Mouse (Mus musculus) spleen, adult 18-20 months (tissue): ENCODE data around the gene 2010111I01Rik.

Experiments
- DNase-seq, 2 experiments: peaks; one replicate each; pipeline ENCODE4 v3.0.0; 2022; ENCODE audit warnings: mixed read lengths in 2 of 2

The 2010111I01Rik gene

DNA sequence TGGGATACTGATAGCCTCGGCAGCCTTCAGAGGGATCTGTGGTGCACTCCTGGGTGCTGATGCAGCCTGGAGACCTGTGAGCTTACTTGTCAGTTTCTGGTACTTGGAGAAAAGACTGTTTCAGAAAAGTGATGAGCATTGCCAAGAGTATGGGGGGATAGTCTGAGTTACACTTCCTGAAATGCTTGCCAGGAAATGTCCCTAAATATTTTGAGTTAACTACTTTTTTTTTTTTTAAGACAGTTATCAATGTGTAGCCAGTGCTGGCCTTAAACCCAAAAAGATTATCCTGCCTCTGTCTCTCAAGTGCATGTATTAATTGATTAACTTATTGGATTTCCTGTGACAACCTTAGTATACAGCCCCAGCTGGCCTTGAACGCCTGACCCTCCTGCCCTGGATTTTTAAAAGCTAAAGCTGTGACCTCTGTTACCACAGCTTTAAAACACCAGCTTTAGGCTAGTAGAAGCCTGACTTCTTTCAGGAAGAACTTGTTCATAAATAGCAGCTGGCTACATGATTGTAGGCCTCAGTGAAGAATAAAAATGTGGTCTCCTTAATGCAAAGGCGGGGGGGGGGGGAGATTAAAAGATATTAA lies 150.6 kb downstream of the 2010111I01Rik start:
- no peak for DNase-seq

DNA sequence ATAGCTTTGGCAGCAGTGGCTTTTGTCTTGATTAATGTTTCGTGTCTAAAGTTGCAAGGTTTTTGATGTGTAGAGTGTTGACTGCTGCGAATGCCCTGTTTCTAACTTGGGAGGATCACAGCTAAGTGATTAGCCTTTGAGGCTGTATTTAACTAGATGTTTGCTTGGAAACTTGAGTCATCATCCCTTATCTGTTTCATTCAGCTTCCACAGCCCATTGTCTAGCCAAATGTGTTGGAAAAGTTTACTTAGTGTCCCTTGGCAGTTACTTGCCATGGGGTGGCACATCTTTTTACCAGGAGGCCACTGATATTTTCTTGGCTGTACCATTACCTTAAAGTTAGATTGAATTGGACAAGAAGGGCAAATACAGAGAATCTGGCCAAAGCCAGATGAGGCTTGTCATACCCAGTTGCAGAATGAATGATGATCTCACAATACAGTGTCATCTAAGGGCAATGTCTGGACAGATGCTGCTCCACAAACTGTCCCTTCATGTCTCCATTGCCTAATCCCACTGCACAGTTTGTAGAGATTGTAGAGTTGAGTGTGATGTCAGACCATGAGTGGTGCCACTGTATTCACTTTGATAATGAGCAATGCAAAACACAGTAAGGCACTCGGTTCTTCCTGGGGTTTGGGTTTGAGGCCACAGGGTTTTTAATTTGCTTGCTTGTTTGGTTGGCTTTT lies 152.9 kb downstream of the 2010111I01Rik start:
- no peak for DNase-seq

DNA sequence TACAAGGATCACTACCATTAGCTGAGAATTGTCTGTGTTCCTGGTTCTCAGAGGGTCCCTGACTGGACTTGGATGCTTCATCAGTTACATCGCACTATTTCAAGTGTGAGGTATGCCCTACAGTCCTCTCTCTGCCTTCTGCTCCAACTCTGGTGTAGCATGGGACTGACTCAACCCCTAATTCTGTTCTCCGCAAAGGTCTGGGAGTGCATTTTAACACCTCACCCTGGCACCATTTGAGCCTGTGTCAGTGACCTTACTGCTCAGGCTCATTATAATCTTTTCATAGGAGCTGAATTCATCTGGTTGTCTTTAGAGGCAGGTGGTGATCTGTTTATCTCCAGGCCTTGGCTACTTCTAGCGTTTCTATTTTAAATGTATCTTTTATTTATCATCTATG lies 154.0 kb downstream of the 2010111I01Rik start:
- DNase-seq = no peak

DNA sequence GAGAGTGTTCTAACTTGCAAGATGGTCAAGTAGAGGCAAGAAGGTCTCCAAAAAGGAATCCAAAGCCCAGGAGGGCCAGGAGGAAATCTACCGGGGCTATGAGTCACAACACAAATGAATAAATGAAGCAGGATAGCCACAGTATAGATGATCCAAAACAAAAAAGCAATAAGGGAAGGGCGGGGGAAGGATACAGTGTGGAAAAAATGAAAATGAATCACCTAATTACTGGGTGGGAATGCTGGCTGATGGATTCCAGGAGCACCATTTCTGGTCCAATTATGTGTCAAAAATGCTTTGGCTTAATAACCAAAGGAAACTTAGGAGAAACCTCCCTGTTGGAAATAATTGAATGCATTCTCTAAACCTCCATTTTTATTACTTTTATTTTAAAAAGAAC lies 155.6 kb downstream of the 2010111I01Rik start:
- no peak for DNase-seq

DNA sequence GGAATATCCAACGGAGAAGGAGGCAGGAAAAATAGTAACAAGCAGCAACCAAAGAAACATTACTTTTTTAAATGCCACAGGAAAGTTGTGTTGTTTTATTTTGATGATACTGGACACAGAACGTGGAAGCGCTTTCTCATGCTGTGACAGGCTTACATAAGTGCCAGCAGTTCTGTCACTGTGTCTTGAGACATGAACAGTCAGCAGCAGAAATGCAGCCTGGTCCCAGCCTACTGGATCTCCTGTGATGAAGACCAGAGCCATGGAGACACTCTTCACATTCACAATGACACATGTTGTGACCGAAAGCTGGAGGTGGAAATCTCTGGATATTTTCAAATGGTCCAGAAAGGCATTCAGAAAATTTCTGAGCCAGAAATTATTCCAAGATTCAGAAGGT lies 157.1 kb downstream of the 2010111I01Rik start:
- no peak for DNase-seq

DNA sequence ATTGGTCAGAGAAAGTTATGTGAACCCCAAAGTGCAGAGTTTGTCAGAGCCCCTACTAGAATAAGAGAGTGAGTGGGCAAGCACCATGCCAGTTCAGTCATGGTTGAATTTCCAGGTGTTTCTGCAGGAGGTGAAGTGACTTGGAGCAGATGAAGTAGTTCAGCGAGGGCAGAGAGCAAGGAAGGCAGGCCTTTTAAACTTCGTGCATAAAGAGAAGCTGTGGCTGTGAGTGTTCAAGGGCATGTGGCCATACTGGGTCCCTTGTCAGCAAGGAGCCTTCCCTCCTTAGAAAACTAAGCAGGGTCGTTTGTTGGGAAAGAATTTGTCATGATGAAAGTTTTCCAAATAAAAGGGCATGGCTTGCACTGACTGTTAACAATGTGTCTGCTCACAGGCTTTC lies 161.5 kb downstream of the 2010111I01Rik start:
- no peak for DNase-seq

DNA sequence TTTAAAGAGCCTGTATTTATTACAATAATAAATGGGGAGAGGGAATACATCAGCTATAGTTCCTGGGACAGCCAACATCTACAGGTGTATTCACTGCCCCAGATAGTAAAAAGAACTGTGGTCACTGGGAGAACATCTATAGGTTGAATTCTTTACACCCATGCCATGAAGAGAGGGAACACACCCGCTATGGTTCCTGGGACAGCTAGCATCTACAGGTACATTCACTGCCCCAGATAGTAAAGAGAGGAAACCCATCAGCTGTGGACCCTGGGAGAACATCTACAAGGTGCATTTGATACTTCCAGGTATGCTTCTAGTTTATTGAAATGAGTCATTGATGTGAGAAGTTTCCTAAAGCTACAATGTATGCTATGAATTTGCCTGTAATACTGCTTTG lies 162.8 kb downstream of the 2010111I01Rik start:
- DNase-seq = no peak

DNA sequence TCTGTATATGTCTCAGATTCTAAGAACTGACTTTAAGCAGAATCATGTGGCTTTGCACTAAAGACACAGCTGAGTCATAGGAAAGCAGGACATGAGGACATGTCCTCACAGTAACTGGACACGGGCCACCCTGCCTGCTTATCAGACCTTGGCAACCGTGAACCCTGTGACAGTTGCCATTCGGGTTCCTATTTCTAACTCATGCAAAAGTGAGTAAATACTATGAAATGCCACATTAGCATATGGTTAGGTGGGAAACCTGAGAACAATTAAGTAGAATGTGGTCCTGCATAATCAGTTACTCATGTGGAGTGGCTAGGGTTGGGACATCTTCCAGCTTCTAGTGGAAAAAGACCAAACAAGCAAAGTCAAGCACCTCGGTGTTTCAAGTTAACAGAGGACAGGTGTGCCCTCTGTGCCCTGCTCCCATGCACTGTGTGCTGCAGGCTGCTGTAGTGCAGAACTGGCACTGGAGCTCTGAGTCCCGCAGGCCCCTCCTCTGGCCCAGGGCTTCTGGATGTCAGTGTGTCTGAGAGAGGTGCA lies 170.3 kb downstream of the 2010111I01Rik start:
- no peak for DNase-seq

DNA sequence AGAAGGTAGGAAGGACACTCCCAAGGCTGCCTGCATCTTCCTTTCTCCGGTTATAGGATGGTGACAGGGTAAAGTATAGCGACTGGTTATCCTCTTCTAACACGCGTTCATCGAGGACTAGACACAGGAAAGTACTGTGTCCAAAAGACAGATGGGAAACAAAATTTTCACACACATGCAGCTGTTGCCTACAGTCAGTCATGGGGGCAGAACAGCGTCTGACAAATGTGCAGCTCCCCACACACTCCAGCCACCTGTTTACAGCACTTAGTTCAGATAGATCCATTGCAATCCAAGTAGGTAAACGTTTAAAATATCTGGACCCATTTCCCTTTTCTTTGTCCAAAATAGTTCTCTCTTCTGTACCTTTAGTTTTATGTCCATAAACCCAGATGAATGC lies 171.3 kb downstream of the 2010111I01Rik start:
- DNase-seq = no peak

DNA sequence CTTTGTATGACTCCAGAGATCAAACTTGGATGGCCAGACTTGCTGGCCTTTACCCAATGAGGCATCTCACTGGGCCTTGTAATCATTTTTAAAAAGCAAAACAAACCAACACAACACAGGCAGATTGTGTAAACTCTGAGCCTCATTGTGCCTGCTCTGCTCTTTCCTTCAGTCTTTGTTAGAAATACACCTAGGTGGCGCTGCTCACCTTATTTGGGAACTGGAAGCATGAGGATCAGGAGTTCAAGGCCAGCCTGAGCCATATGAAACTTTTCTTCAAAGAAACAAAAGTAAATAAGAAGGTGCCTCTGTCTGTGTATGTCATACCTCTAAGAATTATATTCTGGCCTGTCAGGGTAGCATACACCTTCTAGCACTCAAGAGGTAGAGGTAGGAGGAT lies 172.1 kb downstream of the 2010111I01Rik start:
- no peak for DNase-seq

DNA sequence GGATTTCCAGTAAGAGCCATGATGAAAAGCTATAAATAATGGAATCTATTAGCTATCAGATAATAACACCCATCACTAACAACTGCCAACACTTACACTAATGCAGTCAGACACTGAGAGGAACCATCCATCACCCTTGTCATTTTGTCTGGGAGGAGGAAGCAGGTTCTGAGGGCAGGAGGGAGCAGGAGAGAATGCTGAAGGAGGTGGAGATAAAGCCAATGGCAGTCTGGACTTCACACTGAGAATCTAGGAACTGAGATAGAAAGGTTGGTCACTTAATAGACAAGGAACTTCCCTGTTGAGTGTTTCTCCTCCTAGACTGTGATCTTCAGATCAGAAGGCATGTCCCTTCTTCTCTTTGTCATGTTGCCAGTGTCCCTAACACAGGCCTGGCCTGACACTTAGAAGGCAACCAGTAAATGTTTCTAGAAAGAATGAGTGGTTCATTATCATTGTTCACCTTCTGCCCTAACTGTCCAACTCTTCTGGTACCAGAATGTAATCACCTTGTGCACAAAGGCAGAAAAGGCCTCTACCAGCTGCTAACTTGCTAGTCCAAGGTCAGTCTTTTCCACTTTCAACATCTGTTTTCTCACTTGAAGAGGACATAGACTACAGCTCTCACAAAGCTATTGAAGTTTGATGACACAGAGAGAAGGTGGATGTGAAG lies 173.8 kb downstream of the 2010111I01Rik start:
- DNase-seq = no peak

DNA sequence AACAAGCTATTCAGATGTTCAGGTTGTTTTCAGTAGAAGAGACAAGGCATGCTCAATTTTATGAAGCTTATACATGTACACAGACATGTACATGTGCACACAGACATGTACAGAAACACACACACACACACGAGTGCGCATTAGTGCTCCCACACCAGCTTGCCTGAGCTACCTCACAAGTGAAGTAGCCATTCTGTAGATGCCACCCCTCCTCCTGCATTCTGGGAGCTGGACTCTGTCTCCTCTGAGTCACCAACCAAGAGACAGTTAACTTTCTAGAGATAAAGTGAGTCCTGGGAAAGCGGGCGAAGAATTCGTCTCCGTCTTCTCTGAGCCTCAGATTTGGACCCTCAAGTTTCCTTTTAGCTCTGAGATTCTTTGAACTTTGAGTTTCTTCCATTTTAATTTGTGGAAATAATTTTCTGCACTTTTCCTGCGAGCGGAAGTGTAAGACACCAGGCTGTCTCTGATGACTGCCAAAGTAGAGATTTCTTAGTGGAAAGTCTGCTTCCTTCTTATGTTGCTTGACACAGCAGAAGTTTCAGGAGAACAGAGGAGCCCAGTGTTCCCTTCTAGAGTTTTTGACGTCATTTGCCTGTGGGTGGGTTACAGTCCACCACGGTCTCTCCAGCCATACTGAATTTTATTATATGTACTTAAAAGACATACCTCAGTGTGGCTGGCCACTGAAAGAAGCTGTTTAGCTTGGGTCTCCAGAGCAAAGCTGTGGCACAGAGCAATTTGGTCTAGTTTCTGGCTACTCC lies 175.0 kb downstream of the 2010111I01Rik start:
- DNase-seq = no peak

DNA sequence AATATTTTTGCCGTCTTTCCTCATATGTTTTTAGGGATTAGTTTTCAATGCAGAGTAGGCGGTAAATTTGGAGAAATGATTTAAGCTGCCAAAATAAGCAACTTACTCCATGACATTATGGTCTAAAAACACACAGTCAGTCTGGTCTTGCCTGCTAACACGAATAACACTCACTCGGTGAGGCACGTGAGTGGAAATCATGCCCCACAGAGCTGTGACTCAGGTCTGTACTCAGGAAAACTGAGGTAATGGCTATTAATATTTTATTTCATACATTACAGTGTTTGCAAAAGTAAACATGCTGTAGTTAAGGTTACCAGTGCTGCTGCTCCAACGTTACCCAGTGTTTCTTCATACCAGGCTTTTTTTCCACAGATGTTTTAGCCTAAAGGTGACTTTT lies 176.1 kb downstream of the 2010111I01Rik start:
- DNase-seq = no peak

DNA sequence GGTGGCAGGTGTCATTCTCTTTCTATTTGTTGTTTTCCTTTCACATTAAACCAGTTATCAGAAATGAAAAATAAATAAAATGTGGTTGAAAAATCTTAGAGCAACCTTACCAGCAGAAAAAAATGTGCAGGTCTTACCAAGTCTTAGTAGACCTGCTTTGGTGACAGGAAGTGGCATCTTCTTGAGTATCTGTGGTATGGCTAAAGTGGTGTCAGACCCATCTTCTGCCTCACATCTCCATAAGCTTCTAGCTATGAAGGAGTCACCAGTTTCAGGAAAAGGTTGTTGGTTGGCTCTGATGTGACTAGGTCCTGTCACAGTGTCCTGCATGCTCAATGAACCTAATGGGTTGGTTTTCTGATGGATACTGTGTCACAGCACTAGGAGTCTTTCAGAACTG lies 176.6 kb downstream of the 2010111I01Rik start:
- no peak for DNase-seq

DNA sequence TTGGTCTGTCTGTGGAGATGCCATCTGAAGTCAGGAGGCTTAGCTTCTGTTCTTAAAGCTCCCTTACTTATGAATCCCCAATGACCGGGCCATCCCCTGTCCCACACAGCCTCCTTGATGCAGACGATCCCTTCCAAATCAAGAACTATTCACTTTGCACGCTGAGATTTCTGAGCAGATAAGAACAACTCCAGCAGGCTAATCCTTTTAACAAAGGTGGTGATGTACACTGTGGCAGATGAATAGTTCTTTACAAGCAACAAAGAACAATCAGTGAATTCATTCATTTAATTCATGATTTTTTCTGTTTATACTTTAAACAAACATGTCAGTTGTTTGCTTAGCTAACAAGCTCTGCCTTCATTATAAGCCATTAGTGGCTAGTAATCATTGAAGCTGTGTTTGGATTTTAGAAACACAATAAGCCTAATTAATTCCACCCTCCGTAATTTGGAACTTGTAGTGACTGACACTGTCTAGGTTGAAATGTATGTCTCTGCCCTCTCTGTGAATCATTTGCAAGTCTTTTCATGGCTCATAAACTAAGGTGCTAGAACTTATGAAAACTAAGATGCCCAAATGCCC lies 182.0 kb downstream of the 2010111I01Rik start:
- no peak for DNase-seq

DNA sequence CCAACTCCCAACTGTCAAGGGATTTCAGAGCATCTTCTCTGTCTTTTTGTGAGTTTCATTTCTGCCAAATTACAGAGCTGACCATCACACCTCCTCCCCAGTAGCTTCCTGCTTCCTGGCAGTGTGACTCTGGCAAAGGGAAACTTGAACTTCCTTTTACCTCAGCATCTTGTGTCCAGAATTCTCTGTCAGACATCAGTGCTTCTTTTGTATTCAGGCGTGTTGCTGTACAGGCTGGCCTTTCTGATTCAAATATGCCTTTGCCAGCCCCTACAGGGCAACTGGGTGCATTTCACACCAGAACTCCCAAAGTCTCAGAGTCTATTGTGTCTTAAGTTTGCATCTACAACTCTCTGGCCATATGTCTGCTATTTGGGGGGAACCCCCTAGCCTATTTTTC lies 183.5 kb downstream of the 2010111I01Rik start:
- DNase-seq = no peak

DNA sequence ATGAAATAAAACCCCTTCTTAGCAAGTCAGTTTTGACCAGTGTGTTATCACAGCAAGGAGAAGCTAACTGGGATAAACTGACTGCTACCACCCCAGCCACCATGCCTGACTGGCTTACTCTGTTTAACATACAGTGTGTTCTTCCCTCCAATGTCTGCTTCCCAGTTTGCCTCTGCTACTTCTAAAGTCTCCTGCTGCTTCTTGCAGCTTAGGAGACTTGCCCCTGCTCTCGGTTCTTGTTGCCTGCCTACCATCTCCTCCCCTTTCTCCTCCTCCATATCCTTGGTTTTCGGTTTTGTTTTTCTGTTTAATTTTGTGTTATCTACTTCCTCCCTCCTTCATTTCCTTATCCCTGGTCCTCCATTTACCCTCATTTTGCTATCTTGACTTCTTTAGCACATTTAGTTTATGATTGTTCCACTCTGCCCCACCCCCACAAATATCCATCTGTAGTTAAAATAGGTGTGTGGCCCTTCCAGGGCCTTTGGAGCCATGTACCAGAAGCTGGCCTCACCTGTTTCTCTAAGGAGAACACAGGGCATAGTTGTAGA lies 185.9 kb downstream of the 2010111I01Rik start:
- DNase-seq = no peak

DNA sequence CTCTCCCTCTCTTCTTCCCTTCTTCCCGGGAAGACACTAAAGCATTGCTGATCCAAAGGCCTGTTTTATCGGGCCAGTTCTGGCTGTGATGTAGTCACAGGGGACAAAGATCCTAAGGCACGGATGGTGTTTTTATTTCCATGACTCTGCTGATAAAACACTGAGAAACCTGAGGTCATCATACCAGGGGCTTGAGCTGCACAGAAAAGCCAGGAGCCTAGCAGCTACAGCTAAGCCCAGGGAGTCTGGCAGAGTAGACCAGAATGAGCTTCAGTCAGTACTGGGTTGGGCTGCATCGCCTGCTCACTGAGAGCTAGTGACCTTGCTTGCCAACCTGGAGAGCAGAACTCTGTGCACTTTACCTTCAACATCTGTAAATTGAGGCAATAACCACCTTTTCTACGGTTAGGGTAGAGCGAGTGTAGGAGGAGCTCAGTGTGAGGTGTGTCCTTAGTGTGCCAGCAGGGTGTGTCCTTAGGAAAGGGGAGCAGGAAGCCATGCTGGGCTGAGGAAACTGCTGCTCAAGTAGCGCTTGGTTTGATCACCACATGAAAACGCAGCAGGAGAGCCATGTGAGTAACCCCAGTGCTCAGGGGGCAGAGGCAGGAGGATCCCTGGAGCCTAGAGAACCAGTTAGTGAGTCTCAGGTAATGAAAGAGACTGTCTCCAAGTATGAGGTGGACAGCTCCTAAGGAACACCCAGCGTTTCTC lies 186.5 kb downstream of the 2010111I01Rik start:
- DNase-seq = no peak

DNA sequence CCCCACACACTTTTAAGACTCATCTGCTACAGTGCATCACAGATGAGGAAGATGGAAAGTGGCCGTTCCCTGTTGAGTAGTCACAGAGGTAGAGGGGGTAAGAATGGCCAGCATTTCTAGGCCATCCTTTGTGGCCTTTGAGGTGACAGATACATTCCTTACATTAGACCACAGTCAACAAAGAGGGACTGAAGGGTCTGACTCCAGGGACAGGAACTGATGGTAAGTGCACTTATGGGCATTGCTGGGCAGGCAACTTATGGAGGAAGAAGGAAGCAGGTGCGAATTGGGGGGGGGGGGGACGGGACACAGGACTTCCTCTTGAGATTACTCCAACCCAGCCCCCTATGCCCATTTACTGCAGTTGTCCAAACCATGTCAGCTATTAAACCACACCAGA lies 187.8 kb downstream of the 2010111I01Rik start:
- no peak for DNase-seq

DNA sequence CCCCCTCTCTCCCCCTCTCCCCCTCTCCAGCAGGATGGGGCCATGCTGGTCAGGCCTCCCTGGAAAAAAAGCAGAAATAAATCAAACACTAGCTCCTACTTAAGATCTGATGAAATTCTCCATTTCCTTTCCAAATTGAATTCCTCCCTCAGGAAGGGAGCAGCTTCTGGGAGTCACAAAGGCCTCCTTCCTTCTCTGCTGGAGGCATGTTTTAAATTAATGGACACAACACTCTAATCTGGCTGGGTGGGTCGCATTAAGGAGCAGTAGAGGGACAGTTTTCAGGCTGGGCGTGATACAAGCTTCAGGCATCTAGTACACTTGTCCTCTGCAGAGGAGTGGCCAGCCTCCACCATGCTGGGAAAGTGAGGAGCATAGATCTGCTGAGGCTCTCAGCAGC lies 188.7 kb downstream of the 2010111I01Rik start:
- DNase-seq = no peak

DNA sequence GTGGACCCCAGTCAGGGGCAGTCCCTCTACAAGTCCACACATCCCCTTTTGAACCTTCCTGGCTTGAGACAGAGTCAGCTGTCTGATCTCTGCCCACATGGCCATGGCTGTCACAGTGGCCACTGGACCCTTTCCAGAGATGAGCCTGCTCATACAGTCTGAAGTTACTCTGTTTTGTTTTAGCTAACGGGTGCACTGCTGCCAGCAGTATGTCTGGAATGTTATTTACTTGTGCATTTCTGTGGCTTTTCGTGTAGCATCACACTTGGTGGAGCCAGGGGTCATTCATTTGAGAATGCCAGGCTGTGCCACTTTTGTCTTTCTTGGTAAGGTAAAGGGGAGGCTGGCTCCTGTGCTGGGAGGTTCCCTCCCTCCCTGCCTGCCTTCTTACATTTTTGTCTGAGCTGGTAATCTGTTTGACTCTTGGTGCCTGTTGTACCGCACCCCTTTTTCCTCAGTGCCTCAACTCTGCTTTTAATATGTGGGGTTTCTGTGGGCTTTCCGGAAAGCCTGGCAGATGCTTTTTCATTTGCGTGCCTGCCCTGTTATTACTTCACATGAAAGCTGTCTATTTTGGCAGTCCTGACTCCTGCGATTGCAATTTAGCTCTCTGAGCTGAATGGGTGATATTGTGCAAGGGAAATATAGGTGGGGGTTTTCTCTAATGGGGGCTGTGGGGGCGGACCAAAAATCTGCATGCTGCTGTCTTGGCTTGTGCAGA lies 190.3 kb downstream of the 2010111I01Rik start:
- no peak for DNase-seq
